Mouse (Mus musculus): ENCODE measurements around the gene Rbfox1. TPM values are rescaled to one million over a fixed set of nuclear protein-coding genes. Genes with fewer than 3 reads are reported as not detected.

Rbfox1 gene
- polyA plus RNA-seq, 1 experiment from 2014 or later: 0.57 TPM

GRCm38 (mm10) chr16:6555776-6556175 lies 670.6 kb downstream of the Rbfox1 start:
- no peak for TF ChIP-seq CTCF (IDR thresholded peaks at IDR 0.05; ENCODE audit: low read depth)
- Histone ChIP-seq H3K4me2 (no peak overlapping the region), H3K9me3 (ENCODE audit: low read depth, low read length) (no peaks in the 10 kb centered on the region), H3K27ac (ENCODE audit: low read depth) (no peak overlapping the region), H3K27me3 (ENCODE audit: insufficient read depth, low read length) (no peaks in the 10 kb centered on the region), H3K4me1 (ENCODE audit: insufficient read depth) (no peaks in the 10 kb centered on the region), H3K36me3 (ENCODE audit: insufficient read depth) (no peaks in the 10 kb centered on the region), H3K9ac (no peak overlapping the region), H3K4me3 (ENCODE audit: low read depth, low read length) (no peak overlapping the region)
- DNase-seq (peak; percentile 11), ATAC-seq (ENCODE audit: insufficient read depth) (no peak)
- WGBS: 30% methylated on average over 4 of the region's 4 CpGs

- no peaks in the 10 kb centered on the region for H3K27me3 ChIP-seq (ENCODE audit: insufficient read depth, low read length)
- H3K9me3 ChIP-seq (ENCODE audit: low read depth, low read length): no peaks in the 10 kb centered on the region
- no peaks in the 10 kb centered on the region for H3K4me1 ChIP-seq (ENCODE audit: insufficient read depth)
- no peak overlapping the region for H3K27ac ChIP-seq (ENCODE audit: low read depth)
- TF ChIP-seq CTCF (IDR thresholded peaks at IDR 0.05; ENCODE audit: low read depth): no peak
- no peak for DNase-seq
- WGBS: 74% methylated on average over 1 of the region's 1 CpGs
- no peaks in the 10 kb centered on the region for H3K36me3 ChIP-seq (ENCODE audit: insufficient read depth)
- no peak overlapping the region for H3K4me2 ChIP-seq
- no peak for ATAC-seq (ENCODE audit: insufficient read depth)
- H3K9ac ChIP-seq: no peak overlapping the region
- no peak overlapping the region for H3K4me3 ChIP-seq (ENCODE audit: low read depth, low read length)
Observed at GRCm38 (mm10) chr16:6557726-6558125, 672.6 kb downstream of the Rbfox1 start.

- WGBS: 88% methylated on average over 2 of the region's 2 CpGs
- Histone ChIP-seq H3K4me3 (ENCODE audit: low read depth, low read length) (no peak overlapping the region), H3K27ac (ENCODE audit: low read depth) (no peak overlapping the region), H3K4me1 (ENCODE audit: insufficient read depth) (no peaks in the 10 kb centered on the region), H3K36me3 (ENCODE audit: insufficient read depth) (no peaks in the 10 kb centered on the region), H3K9ac (no peak overlapping the region), H3K9me3 (ENCODE audit: low read depth, low read length) (no peaks in the 10 kb centered on the region), H3K27me3 (ENCODE audit: insufficient read depth, low read length) (no peaks in the 10 kb centered on the region), H3K4me2 (no peak overlapping the region)
- TF ChIP-seq CTCF (IDR thresholded peaks at IDR 0.05; ENCODE audit: low read depth): no peak
- no peak for ATAC-seq (ENCODE audit: insufficient read depth)
- no peak for DNase-seq
Observed at GRCm38 (mm10) chr16:6584700-6585099, 699.5 kb downstream of the Rbfox1 start.

GRCm38 (mm10) chr16:6585204-6585603 lies 700.0 kb downstream of the Rbfox1 start:
- no peaks in the 10 kb centered on the region for H3K27me3 ChIP-seq (ENCODE audit: insufficient read depth, low read length)
- no peaks in the 10 kb centered on the region for H3K36me3 ChIP-seq (ENCODE audit: insufficient read depth)
- no peak overlapping the region for H3K4me3 ChIP-seq (ENCODE audit: low read depth, low read length)
- no peaks in the 10 kb centered on the region for H3K4me1 ChIP-seq (ENCODE audit: insufficient read depth)
- H3K9ac ChIP-seq: no peak overlapping the region
- no peak overlapping the region for H3K4me2 ChIP-seq
- 89% methylated on average over 1 of the region's 1 CpGs for WGBS
- no peak overlapping the region for H3K27ac ChIP-seq (ENCODE audit: low read depth)
- no peak for TF ChIP-seq CTCF (IDR thresholded peaks at IDR 0.05; ENCODE audit: low read depth)
- ATAC-seq (ENCODE audit: insufficient read depth) (no peak), DNase-seq (no peak)
- no peaks in the 10 kb centered on the region for H3K9me3 ChIP-seq (ENCODE audit: low read depth, low read length)

GRCm38 (mm10) chr16:6616526-6616925 lies 731.4 kb downstream of the Rbfox1 start:
- Histone ChIP-seq H3K27me3 (ENCODE audit: insufficient read depth, low read length) (no peaks in the 10 kb centered on the region), H3K9ac (no peak overlapping the region), H3K4me3 (ENCODE audit: low read depth, low read length) (no peak overlapping the region), H3K27ac (ENCODE audit: low read depth) (no peak overlapping the region), H3K4me1 (ENCODE audit: insufficient read depth) (no peaks in the 10 kb centered on the region), H3K9me3 (ENCODE audit: low read depth, low read length) (no peaks in the 10 kb centered on the region), H3K4me2 (no peak overlapping the region), H3K36me3 (ENCODE audit: insufficient read depth) (no peaks in the 10 kb centered on the region)
- WGBS: 82% methylated on average over 1 of the region's 1 CpGs
- DNase-seq: no peak
- TF ChIP-seq CTCF (IDR thresholded peaks at IDR 0.05; ENCODE audit: low read depth): no peak
- ATAC-seq (ENCODE audit: insufficient read depth): no peak

- Histone ChIP-seq H3K4me2 (no peak overlapping the region), H3K27ac (ENCODE audit: low read depth) (no peak overlapping the region)
Observed at GRCm38 (mm10) chr16:6640330-6640729, 755.2 kb downstream of the Rbfox1 start.

GRCm38 (mm10) chr16:6646941-6647340 lies 761.8 kb downstream of the Rbfox1 start:
- Histone ChIP-seq H3K27ac (ENCODE audit: low read depth) (no peak overlapping the region), H3K9ac (no peak overlapping the region), H3K27me3 (ENCODE audit: insufficient read depth, low read length) (no peaks in the 10 kb centered on the region), H3K9me3 (ENCODE audit: low read depth, low read length) (no peaks in the 10 kb centered on the region), H3K4me2 (no peak overlapping the region), H3K4me3 (ENCODE audit: low read depth, low read length) (no peak overlapping the region), H3K36me3 (ENCODE audit: insufficient read depth) (no peaks in the 10 kb centered on the region), H3K4me1 (ENCODE audit: insufficient read depth) (no peaks in the 10 kb centered on the region)
- DNase-seq: no peak
- 72% methylated on average over 5 of the region's 5 CpGs for WGBS
- no peak for TF ChIP-seq CTCF (IDR thresholded peaks at IDR 0.05; ENCODE audit: low read depth)
- no peak for ATAC-seq (ENCODE audit: insufficient read depth)

More at GRCm38 (mm10) chr16:6640330-6640729, 755.2 kb downstream of the Rbfox1 start:
- 50% methylated on average over 1 of the region's 1 CpGs for WGBS
- no peak for TF ChIP-seq CTCF (IDR thresholded peaks at IDR 0.05; ENCODE audit: low read depth)
- H3K4me3 ChIP-seq (ENCODE audit: low read depth, low read length): no peak overlapping the region
- no peaks in the 10 kb centered on the region for H3K4me1 ChIP-seq (ENCODE audit: insufficient read depth)
- no peak for DNase-seq
- ATAC-seq (ENCODE audit: insufficient read depth): no peak
- no peak overlapping the region for H3K9ac ChIP-seq
- no peaks in the 10 kb centered on the region for H3K27me3 ChIP-seq (ENCODE audit: insufficient read depth, low read length)
- H3K36me3 ChIP-seq (ENCODE audit: insufficient read depth): no peaks in the 10 kb centered on the region
- no peaks in the 10 kb centered on the region for H3K9me3 ChIP-seq (ENCODE audit: low read depth, low read length)

GRCm38 (mm10) chr16:6648753-6649152 lies 763.6 kb downstream of the Rbfox1 start:
- no peak overlapping the region for H3K4me2 ChIP-seq
- 68% methylated on average over 1 of the region's 1 CpGs for WGBS
- no peaks in the 10 kb centered on the region for H3K27me3 ChIP-seq (ENCODE audit: insufficient read depth, low read length)
- no peak for DNase-seq
- H3K9ac ChIP-seq: no peak overlapping the region
- no peak overlapping the region for H3K27ac ChIP-seq (ENCODE audit: low read depth)
- no peak overlapping the region for H3K4me3 ChIP-seq (ENCODE audit: low read depth, low read length)
- no peak for TF ChIP-seq CTCF (IDR thresholded peaks at IDR 0.05; ENCODE audit: low read depth)
- H3K9me3 ChIP-seq (ENCODE audit: low read depth, low read length): no peaks in the 10 kb centered on the region
- H3K36me3 ChIP-seq (ENCODE audit: insufficient read depth): no peaks in the 10 kb centered on the region
- no peak for ATAC-seq (ENCODE audit: insufficient read depth)
- no peaks in the 10 kb centered on the region for H3K4me1 ChIP-seq (ENCODE audit: insufficient read depth)

Data from lung, embryonic 14.5 days (tissue).